Mouse (Mus musculus): ENCODE measurements around the gene Nos1. TPM values are rescaled to one million over a fixed set of nuclear protein-coding genes. Genes with fewer than 3 reads are reported as not detected.
A peak's percentile ranks its signal among the peaks of the same experiment; 100 is the strongest.

The Nos1 gene
- polyA plus RNA-seq, 1 experiment from 2014 or later, result 1.4 TPM

DNA sequence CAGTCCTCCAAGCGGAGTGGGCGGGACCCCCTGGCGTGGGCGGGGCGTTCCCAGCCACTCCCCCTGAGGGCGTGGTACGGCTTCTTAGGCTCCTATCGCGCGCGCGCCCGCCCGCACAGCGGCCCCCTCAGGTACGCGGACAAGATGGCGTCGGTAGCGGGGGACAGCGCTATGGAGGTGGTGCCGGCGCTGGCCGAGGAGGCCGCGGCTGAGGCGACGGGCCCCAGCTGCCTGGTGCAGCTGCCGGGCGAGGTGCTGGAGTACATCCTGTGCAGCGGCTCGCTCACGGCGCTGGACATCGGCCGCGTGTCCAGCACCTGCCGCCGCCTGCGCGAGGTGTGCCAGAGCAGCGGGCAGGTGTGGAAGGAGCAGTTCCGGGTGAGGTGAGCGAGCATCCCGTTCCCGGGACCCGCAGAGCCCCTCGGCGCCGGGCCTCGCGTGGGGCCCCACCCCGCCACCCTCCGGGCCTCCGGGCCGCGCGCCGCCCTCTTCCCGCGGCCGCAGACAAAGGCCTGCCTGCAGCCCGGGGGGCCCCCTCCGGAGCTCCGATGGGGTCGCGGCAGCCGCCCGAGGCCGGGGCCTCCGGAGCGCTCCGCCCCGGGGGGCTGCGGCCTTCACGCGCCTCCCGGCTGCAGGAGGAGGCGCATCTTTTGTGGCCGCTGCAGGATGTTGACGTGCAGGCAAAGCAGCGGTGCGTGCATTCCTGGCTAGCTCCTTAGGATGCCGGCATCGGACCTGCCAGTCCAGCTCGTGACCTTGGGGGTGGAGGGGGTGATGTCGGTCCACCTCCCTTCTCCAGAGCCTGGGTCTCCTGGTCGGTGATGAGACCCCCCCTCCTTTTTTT is 196.0 kb downstream of the Nos1 start, which contains the start of gene Fbxo21:
Gene Fbxo21, plus strand, starts transcription at position 74 of the 844 bp plus-strand sequence.
- H3K4me1 ChIP-seq, result peaks cover 22% of the 10 kb centered on the region
- H3K4me2 ChIP-seq, result peak within 1 kb of the TSS; percentile 79
- under 1% methylated on average over 83 of the region's 88 CpGs for WGBS
- H3K9me3 ChIP-seq, result no peaks in the 10 kb centered on the region
- H3K36me3 ChIP-seq, result peaks cover 2% of the 10 kb centered on the region
- ATAC-seq (ENCODE audit: insufficient read depth, low FRiP score, low read depth), result peak; percentile 90
- no peaks in the 10 kb centered on the region for H3K27me3 ChIP-seq (replicated peaks)
- peak within 1 kb of the TSS; percentile 86 for H3K9ac ChIP-seq
- H3K4me3 ChIP-seq (replicated peaks), result peak within 1 kb of the TSS; percentile 100
- H3K27ac ChIP-seq, result peak within 1 kb of the TSS; percentile 82

DNA sequence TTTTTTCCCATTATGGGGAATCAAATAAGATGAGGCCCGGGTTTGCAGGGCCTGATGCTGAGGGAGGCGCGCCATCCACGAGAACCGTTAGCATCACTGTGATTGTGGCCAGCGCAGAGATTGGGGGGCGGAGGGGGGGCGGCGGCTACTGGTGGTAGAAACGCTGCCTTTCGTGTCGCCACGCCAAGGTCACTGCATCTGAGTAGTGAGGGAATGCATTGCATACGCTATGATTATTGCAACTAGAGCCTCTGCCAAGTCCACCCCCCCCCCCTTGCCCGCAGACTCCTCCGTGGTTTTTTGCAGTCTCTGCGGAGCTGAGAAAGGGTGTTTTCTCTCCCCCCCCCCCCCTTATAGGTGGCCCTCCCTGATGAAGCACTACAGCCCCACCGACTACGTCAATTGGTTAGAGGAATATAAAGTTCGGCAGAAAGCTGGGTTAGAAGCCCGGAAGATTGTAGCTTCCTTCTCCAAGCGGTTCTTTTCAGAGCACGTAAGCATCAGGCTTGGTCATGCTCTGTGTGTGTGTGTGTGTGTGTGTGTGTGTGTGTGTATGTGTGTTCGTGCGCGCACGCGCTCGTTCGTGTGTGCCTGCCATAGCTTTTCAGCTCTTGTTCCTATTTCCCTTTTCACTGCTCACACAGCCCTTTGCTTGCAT is 196.8 kb downstream of the Nos1 start:
- Histone ChIP-seq H3K9ac (peak overlapping the region; percentile 86; the same call in 1 of the 2 replicates), H3K27ac (peak overlapping the region; percentile 82; the same call in 1 of the 2 replicates)

DNA sequence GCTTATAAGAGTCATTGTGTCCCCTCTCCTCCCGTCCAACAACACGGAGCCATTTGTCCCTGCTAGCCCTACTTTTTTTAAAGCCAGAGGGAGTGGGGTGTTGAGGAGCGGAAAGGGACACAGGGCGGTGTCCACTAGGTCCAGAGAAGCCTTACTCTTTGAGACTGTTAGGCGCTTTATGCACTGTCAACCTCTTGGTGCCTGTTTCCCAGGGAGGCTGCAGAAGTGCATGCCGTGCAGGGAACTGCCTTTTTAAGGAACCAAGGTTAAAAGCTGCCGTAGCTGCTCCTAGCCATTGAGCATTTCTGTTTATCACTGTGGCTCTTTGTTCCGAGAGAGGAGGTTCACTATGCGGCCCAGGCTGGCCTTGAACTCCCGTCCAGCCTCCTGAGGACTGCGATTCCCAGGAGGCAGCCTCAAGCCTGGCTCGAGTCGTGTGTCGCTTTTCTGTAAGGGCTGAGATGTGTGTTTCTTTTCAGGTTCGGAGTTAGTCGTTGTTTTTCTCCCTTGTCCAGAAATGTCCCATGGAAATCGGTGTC is 197.4 kb downstream of the Nos1 start:
- WGBS, result 55% methylated on average over 17 of the region's 17 CpGs
- no peaks in the 10 kb centered on the region for H3K9me3 ChIP-seq
- no peak overlapping the region for H3K9ac ChIP-seq
- H3K4me2 ChIP-seq, result peak overlapping the region; percentile 79
- H3K27me3 ChIP-seq (replicated peaks), result no peaks in the 10 kb centered on the region
- H3K27ac ChIP-seq, result peak overlapping the region; percentile 16; the same call in 1 of the 2 replicates
- peaks cover 22% of the 10 kb centered on the region for H3K4me1 ChIP-seq
- H3K4me3 ChIP-seq (replicated peaks), result peak overlapping the region; percentile 100
- ATAC-seq (ENCODE audit: insufficient read depth, low FRiP score, low read depth), result no peak
- peaks cover 15% of the 10 kb centered on the region for H3K36me3 ChIP-seq

More for the DNA sequence above, 196.8 kb downstream of the Nos1 start:
- Histone ChIP-seq H3K27me3 (replicated peaks) (no peaks in the 10 kb centered on the region), H3K4me2 (peak overlapping the region; percentile 79), H3K36me3 (peaks cover 9% of the 10 kb centered on the region), H3K4me3 (replicated peaks) (peak overlapping the region; percentile 100), H3K4me1 (peaks cover 22% of the 10 kb centered on the region), H3K9me3 (no peaks in the 10 kb centered on the region)
- ATAC-seq (ENCODE audit: insufficient read depth, low FRiP score, low read depth), result no peak
- 9% methylated on average over 29 of the region's 30 CpGs for WGBS

DNA sequence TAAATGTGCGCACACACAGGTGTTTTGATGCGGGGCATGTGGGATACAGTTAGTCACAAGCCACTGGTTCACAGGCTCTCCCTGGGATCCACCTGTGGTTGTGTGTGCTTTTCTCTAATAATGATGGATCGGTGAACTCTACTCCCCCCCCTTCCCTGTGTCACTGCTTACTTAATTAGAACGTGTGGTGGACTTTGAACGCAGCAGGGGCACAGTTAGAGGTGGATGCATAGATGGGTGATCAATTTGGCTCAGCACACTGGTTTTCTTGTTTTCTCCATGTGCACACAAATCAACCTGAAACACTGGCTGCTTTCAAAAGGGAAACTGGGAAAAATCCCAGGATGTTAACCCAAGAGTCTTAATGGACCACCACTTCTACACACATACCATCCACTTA is 198.2 kb downstream of the Nos1 start:
- no peak overlapping the region for H3K4me3 ChIP-seq (replicated peaks)
- no peak overlapping the region for H3K9ac ChIP-seq
- no peaks in the 10 kb centered on the region for H3K9me3 ChIP-seq
- WGBS, result 67% methylated on average over 5 of the region's 5 CpGs
- peaks cover 20% of the 10 kb centered on the region for H3K36me3 ChIP-seq
- H3K27me3 ChIP-seq (replicated peaks), result no peaks in the 10 kb centered on the region
- peak overlapping the region; percentile 79; the same call in 1 of the 2 replicates for H3K4me2 ChIP-seq
- H3K4me1 ChIP-seq, result peaks cover 22% of the 10 kb centered on the region
- ATAC-seq (ENCODE audit: insufficient read depth, low FRiP score, low read depth), result no peak
- no peak overlapping the region for H3K27ac ChIP-seq

DNA sequence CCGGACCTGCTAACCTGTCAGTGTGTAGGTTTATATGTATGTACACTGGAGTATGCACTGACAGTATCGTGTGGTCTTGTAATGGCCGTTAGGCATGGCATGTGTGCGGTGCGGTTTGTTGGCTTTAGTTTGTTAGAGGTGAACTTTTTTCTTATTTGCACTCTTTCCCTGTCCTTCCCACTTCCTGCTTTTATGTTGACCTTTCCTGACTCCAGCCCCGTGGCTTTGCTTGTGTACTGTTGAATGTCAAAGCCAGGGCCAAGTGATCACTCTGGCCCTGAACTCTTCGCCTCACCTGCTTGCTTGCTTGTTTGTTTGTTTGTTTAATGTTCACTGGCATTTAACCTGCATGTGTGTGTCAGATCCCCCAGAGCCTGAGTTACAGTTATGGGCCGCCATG is 200.1 kb downstream of the Nos1 start:
- Histone ChIP-seq H3K9me3 (no peaks in the 10 kb centered on the region), H3K27ac (no peak overlapping the region), H3K9ac (no peak overlapping the region), H3K4me3 (replicated peaks) (no peak overlapping the region), H3K4me2 (no peak overlapping the region), H3K27me3 (replicated peaks) (no peaks in the 10 kb centered on the region), H3K4me1 (peaks cover 22% of the 10 kb centered on the region), H3K36me3 (peaks cover 25% of the 10 kb centered on the region)
- 68% methylated on average over 8 of the region's 8 CpGs for WGBS
- no peak for ATAC-seq (ENCODE audit: insufficient read depth, low FRiP score, low read depth)

DNA sequence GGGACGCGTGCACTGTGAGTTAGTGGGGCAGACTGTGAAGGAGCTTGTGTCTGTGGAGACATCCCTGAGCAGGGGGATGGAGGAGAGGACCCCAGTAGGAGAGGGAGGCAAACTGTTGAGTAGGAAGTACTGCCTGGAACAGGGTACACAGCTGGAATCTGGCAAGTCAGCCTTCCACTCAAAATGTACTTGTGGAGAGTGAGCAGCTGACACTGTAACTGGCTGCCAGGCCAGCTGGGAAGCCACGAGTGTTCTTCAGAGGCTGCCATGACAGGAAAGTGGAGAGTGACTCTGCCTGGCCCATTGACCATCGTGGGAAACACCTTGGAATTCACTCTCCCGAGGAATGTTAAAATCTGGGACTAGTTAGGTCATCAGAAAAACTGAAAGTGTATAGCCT is 201.1 kb downstream of the Nos1 start:
- H3K4me1 ChIP-seq, result peaks cover 19% of the 10 kb centered on the region
- WGBS, result 76% methylated on average over 5 of the region's 5 CpGs
- H3K4me3 ChIP-seq (replicated peaks), result no peak overlapping the region
- H3K27ac ChIP-seq, result no peak overlapping the region
- H3K36me3 ChIP-seq, result peaks cover 35% of the 10 kb centered on the region
- no peak overlapping the region for H3K4me2 ChIP-seq
- H3K9ac ChIP-seq, result no peak overlapping the region
- no peaks in the 10 kb centered on the region for H3K27me3 ChIP-seq (replicated peaks)
- no peaks in the 10 kb centered on the region for H3K9me3 ChIP-seq
- ATAC-seq (ENCODE audit: insufficient read depth, low FRiP score, low read depth), result no peak

DNA sequence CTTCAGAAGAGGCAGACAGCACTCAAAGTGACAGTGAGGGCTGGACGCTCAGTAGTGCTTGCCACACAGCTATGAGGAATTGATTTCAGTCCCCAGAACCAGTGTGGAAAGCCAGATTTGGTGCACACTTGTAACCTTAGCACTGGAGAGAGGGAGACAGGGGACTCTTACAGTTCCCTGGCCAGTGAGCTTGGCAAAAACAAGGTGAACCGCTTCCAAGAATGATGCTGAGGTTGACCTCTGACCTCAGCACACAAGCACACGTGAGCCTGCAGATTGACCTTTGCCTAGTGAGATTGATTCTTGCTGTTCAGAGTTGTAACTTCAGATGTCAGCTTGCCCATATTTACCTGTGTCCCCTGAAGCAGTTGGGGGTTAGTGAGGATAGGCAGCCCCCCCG is 205.5 kb downstream of the Nos1 start:
- no peak overlapping the region for H3K27ac ChIP-seq
- no peaks in the 10 kb centered on the region for H3K27me3 ChIP-seq (replicated peaks)
- H3K4me1 ChIP-seq, result 0 out of 2 replicates have a peak, but pooled peaks cover under 1% of the 10 kb centered on the region
- no peak overlapping the region for H3K4me2 ChIP-seq
- no peaks in the 10 kb centered on the region for H3K9me3 ChIP-seq
- WGBS, result 50% methylated on average over 4 of the region's 4 CpGs
- no peak overlapping the region for H3K4me3 ChIP-seq (replicated peaks)
- H3K36me3 ChIP-seq, result peaks cover 64% of the 10 kb centered on the region
- no peak for ATAC-seq (ENCODE audit: insufficient read depth, low FRiP score, low read depth)
- no peak overlapping the region for H3K9ac ChIP-seq

DNA sequence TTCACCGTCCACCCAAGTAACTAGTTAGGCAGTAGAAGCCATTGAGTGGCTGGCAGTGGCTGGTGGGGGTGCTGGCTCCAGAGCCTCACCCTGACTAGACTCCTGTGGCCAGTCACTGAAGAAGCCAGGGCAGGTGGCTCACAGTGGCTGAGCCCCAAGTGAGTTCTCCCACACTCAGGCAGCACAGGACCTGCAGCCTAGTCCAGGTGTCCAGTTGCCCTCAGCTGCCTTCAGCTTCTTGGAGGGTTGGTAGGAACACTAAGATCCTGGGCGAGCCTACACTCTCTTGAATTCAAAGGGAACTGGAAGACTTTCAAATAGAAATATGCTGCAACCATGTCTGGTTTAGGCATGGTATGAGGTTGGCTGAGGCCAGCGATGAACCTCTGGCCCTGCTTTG is 207.1 kb downstream of the Nos1 start:
- no peak for ATAC-seq (ENCODE audit: insufficient read depth, low FRiP score, low read depth)
- H3K27me3 ChIP-seq (replicated peaks), result no peaks in the 10 kb centered on the region
- H3K27ac ChIP-seq, result no peak overlapping the region
- peaks cover 62% of the 10 kb centered on the region for H3K36me3 ChIP-seq
- no peak overlapping the region for H3K4me3 ChIP-seq (replicated peaks)
- H3K9ac ChIP-seq, result no peak overlapping the region
- 85% methylated on average over 3 of the region's 3 CpGs for WGBS
- no peak overlapping the region for H3K4me2 ChIP-seq
- no peaks in the 10 kb centered on the region for H3K4me1 ChIP-seq
- H3K9me3 ChIP-seq, result no peaks in the 10 kb centered on the region

DNA sequence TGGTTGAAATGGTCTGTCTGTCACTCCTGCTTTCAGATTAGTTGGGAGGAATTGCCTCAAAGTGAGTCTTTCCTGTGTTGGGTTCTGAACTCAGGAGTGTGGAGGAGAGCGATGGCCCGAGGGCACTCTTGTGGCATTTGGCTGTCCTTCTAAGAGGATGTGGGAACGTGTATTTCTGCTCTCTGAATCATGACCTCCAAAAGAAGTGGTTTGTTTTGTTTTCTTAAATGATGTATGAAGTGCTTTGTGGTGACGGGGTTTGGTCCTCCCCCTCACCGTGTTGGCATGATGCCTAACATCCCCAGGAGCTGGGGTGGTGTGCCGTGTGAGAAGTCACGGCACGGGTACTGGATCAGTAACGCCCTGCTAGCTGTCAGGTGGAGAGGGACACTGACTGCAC is 207.5 kb downstream of the Nos1 start:
- no peak overlapping the region for H3K4me2 ChIP-seq
- H3K27me3 ChIP-seq (replicated peaks), result no peaks in the 10 kb centered on the region
- no peaks in the 10 kb centered on the region for H3K9me3 ChIP-seq
- no peak overlapping the region for H3K27ac ChIP-seq
- no peak overlapping the region for H3K9ac ChIP-seq
- no peaks in the 10 kb centered on the region for H3K4me1 ChIP-seq
- no peak for ATAC-seq (ENCODE audit: insufficient read depth, low FRiP score, low read depth)
- WGBS, result 81% methylated on average over 9 of the region's 9 CpGs
- H3K4me3 ChIP-seq (replicated peaks), result no peak overlapping the region
- H3K36me3 ChIP-seq, result peaks cover 57% of the 10 kb centered on the region

DNA sequence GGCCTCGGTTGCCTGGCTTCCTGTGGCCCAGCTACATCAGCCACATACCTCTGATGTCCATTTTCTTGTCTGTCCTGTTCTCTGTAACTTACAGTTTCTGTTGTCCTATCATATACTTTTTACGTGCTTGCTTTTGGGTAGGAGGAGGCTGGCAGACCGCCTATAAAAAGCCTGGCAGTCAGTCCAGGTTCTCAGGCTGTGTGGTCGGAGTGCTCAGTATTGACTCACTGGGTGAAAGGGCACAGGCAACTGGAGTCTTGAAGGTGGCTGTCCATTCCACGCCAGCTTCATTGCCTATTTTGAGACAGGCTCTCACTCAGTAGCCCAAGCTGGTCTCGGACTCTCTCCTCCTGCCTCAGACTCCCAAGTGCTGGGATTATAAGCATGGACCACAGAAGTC is 208.9 kb downstream of the Nos1 start:
- Histone ChIP-seq H3K4me1 (no peaks in the 10 kb centered on the region), H3K27me3 (replicated peaks) (no peaks in the 10 kb centered on the region), H3K4me3 (replicated peaks) (no peak overlapping the region), H3K36me3 (peaks cover 68% of the 10 kb centered on the region), H3K27ac (no peak overlapping the region), H3K9ac (no peak overlapping the region), H3K9me3 (no peaks in the 10 kb centered on the region), H3K4me2 (no peak overlapping the region)
- WGBS, result 91% methylated on average over 6 of the region's 6 CpGs
- no peak for ATAC-seq (ENCODE audit: insufficient read depth, low FRiP score, low read depth)

DNA sequence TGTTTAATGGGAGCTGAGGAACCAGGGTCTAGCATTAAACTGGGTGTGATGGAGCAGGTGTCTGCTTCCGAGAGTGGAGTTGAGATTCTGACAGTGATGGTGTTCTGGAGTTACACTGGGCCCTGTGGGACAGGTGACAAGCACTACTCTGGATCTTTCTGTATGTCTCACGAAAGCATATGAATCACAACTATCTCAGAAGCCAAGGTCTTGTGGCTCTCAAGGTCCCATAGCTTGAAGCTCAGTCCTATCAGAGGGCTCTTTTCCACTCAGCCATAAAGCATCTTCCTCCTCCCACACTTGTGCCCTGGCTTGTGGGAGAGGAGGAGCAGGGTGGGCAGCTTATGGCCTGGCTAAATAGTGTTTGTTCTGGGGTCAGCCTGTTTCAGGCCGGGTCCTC is 210.1 kb downstream of the Nos1 start:
- no peak for ATAC-seq (ENCODE audit: insufficient read depth, low FRiP score, low read depth)

DNA sequence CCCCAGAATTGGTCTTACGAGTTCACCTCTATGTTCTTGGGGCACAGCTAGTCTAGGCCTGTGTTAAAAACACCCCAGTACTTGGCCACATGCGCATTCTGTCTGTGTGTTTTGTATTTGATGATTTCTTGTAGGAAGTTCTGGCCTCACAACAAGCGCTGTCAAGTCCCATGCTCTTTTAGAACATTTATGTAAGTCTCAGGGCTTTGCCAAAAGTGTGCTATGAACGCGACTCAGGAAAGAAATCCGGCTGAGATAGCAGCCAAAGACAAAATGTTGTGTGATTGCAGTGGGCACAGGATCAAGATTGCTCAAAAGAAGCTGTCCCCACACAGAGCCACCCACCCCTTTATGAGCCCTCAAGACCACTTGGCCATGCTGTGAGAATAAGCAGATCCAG is 212.7 kb downstream of the Nos1 start:
- Histone ChIP-seq H3K4me2 (no peak overlapping the region), H3K4me3 (replicated peaks) (no peak overlapping the region), H3K9ac (no peak overlapping the region), H3K36me3 (peaks cover 77% of the 10 kb centered on the region), H3K9me3 (no peaks in the 10 kb centered on the region), H3K4me1 (0 out of 2 replicates have a peak, but pooled peaks cover 5% of the 10 kb centered on the region), H3K27me3 (replicated peaks) (no peaks in the 10 kb centered on the region), H3K27ac (no peak overlapping the region)
- 94% methylated on average over 6 of the region's 6 CpGs for WGBS
- no peak for ATAC-seq (ENCODE audit: insufficient read depth, low FRiP score, low read depth)

More for the DNA sequence above, 210.1 kb downstream of the Nos1 start:
- no peaks in the 10 kb centered on the region for H3K9me3 ChIP-seq
- WGBS, result 80% methylated on average over 3 of the region's 3 CpGs
- H3K27me3 ChIP-seq (replicated peaks), result no peaks in the 10 kb centered on the region
- no peak overlapping the region for H3K4me2 ChIP-seq
- no peak overlapping the region for H3K27ac ChIP-seq
- H3K4me1 ChIP-seq, result no peaks in the 10 kb centered on the region
- H3K36me3 ChIP-seq, result peaks cover 73% of the 10 kb centered on the region
- H3K4me3 ChIP-seq (replicated peaks), result no peak overlapping the region
- H3K9ac ChIP-seq, result no peak overlapping the region
